Mouse (Mus musculus) lung, embryonic 15.5 days (tissue): Measurements from ENCODE around the gene Tbx1. TPM values are rescaled to one million over a fixed set of nuclear protein-coding genes. Genes with fewer than 3 reads are reported as not detected.
A peak's percentile ranks its signal among the peaks of the same experiment; 100 is the strongest.

Experiments
- ATAC-seq: fragments of 200-750 bp; cut with Nextera tagmentation; 2 replicates; pipeline ENCODE4 v1.8.0; 2017; ENCODE audit warnings: moderate number of reproducible peaks, borderline replicate concordance; ENCODE audit not compliant: low FRiP score, low TSS enrichment; ENCODE audit errors: extremely low read depth
- H3K27ac ChIP-seq: fragments of 300-500 bp; sonication (generic); 2 replicates; pipeline ENCODE4 v1.5.1; 2015; ENCODE audit warnings: moderate library complexity, mild to moderate bottlenecking, inconsistent platforms
- H3K27me3 ChIP-seq: fragments of 300-500 bp; sonication (generic); 2 replicates; pipeline ENCODE4 v1.6.1; 2015; ENCODE audit warnings: inconsistent platforms
- H3K36me3 ChIP-seq: fragments of 300-500 bp; sonication (generic); 2 replicates; pipeline ENCODE4 v1.6.1; 2015; ENCODE audit warnings: inconsistent platforms
- H3K4me1 ChIP-seq: fragments of 300-500 bp; sonication (generic); 2 replicates; pipeline ENCODE4 v1.6.1; 2015; ENCODE audit warnings: inconsistent platforms
- H3K4me2 ChIP-seq: fragments of 300-500 bp; sonication (generic); 2 replicates; pipeline ENCODE4 v1.6.1; 2015; ENCODE audit warnings: inconsistent platforms, mild to moderate bottlenecking, moderate library complexity
- H3K4me3 ChIP-seq: fragments of 300-500 bp; sonication (generic); 2 replicates; pipeline ENCODE4 v1.5.1; 2015; ENCODE audit warnings: mild to moderate bottlenecking, inconsistent platforms
- H3K9ac ChIP-seq: fragments of 300-500 bp; sonication (generic); 2 replicates; pipeline ENCODE4 v1.6.1; 2015; ENCODE audit warnings: inconsistent platforms
- H3K9me3 ChIP-seq: fragments of 300-500 bp; sonication (generic); 2 replicates; pipeline ENCODE4 v1.6.1; 2016; ENCODE audit warnings: inconsistent platforms
- WGBS: fragments of 180-500 bp; shearing (Covaris S2); methylation state at CpG from one replicate; pipeline ENCODE4 v1.1.7; 2015; 5-methylcytosine and 5-hydroxymethylcytosine counted together
- polyA plus RNA-seq: library from polyadenylated mRNA; unstranded; fragments of >200 nt; fragmentation: Nextera tagmentation; extraction: Ambion mirVana; gene quantifications from 2 replicates; pipeline ENCODE4 v1.2.1, GENCODE M21; 2015

Tbx1 gene
- polyA plus RNA-seq, 1 experiment from 2014 or later = 10.9 TPM

GRCm38 (mm10) chr16:18621362-18622001 lies 31.0 kb upstream of the Tbx1 start:
- no peaks in the 10 kb centered on the region for H3K9me3 ChIP-seq
- peak overlapping the region; percentile 28; the same call in 1 of the 2 replicates for H3K9ac ChIP-seq
- H3K27me3 ChIP-seq = peaks cover 86% of the 10 kb centered on the region

GRCm38 (mm10) chr16:18620601-18621361 lies 30.3 kb upstream of the Tbx1 start:
- peak overlapping the region; percentile 51 for H3K4me3 ChIP-seq
- peak; percentile 8; the same call in 1 of the 2 replicates for ATAC-seq
- H3K4me1 ChIP-seq = peaks cover 29% of the 10 kb centered on the region
- no peaks in the 10 kb centered on the region for H3K9me3 ChIP-seq
- H3K4me2 ChIP-seq = peak overlapping the region; percentile 96
- H3K9ac ChIP-seq = peak overlapping the region; percentile 28
- H3K36me3 ChIP-seq = peaks cover 12% of the 10 kb centered on the region; the same call in 1 of the 2 replicates
- 2% methylated on average over 71 of the region's 74 CpGs for WGBS
- peaks cover 83% of the 10 kb centered on the region for H3K27me3 ChIP-seq
- H3K27ac ChIP-seq = no peak overlapping the region

More at GRCm38 (mm10) chr16:18621362-18622001, 31.0 kb upstream of the Tbx1 start:
- Histone ChIP-seq H3K36me3 (peaks cover 12% of the 10 kb centered on the region; the same call in 1 of the 2 replicates), H3K4me3 (peak overlapping the region; percentile 51), H3K4me2 (peak overlapping the region; percentile 96), H3K4me1 (peaks cover 36% of the 10 kb centered on the region), H3K27ac (no peak overlapping the region)
- 10% methylated on average over 38 of the region's 38 CpGs for WGBS
- no peak for ATAC-seq

GRCm38 (mm10) chr16:18620201-18620600 lies 29.7 kb upstream of the Tbx1 start:
- no peak for ATAC-seq
- peak overlapping the region; percentile 96 for H3K4me2 ChIP-seq
- no peaks in the 10 kb centered on the region for H3K9me3 ChIP-seq
- H3K4me1 ChIP-seq = peaks cover 29% of the 10 kb centered on the region
- H3K4me3 ChIP-seq = peak overlapping the region; percentile 51; the same call in 1 of the 2 replicates
- H3K27me3 ChIP-seq = peaks cover 79% of the 10 kb centered on the region
- no peak overlapping the region for H3K27ac ChIP-seq
- 47% methylated on average over 6 of the region's 6 CpGs for WGBS
- peaks cover 12% of the 10 kb centered on the region; the same call in 1 of the 2 replicates for H3K36me3 ChIP-seq
- H3K9ac ChIP-seq = no peak overlapping the region

GRCm38 (mm10) chr16:18619110-18619509 lies 28.6 kb upstream of the Tbx1 start:
- H3K9me3 ChIP-seq = no peaks in the 10 kb centered on the region
- no peak for ATAC-seq
- peaks cover 29% of the 10 kb centered on the region for H3K4me1 ChIP-seq
- H3K36me3 ChIP-seq = peaks cover 9% of the 10 kb centered on the region; the same call in 1 of the 2 replicates
- H3K27me3 ChIP-seq = peaks cover 70% of the 10 kb centered on the region
- no peak overlapping the region for H3K27ac ChIP-seq
- H3K9ac ChIP-seq = no peak overlapping the region
- H3K4me2 ChIP-seq = no peak overlapping the region
- WGBS = 44% methylated on average over 4 of the region's 4 CpGs
- H3K4me3 ChIP-seq = no peak overlapping the region

- Histone ChIP-seq H3K27ac (no peak overlapping the region), H3K27me3 (peaks cover 62% of the 10 kb centered on the region), H3K4me3 (no peak overlapping the region), H3K9me3 (no peaks in the 10 kb centered on the region), H3K4me2 (no peak overlapping the region), H3K36me3 (peaks cover 9% of the 10 kb centered on the region; the same call in 1 of the 2 replicates), H3K9ac (no peak overlapping the region), H3K4me1 (peaks cover 29% of the 10 kb centered on the region)
- 58% methylated on average over 2 of the region's 2 CpGs for WGBS
- no peak for ATAC-seq
These were observed 27.8 kb upstream of the Tbx1 start for GRCm38 (mm10) chr16:18618297-18618696.

- H3K9ac ChIP-seq = no peak overlapping the region
- no peak overlapping the region for H3K27ac ChIP-seq
- 0 out of 2 replicates have a peak, but pooled peaks cover 1% of the 10 kb centered on the region for H3K36me3 ChIP-seq
- peaks cover 29% of the 10 kb centered on the region for H3K4me1 ChIP-seq
- H3K9me3 ChIP-seq = no peaks in the 10 kb centered on the region
- peak overlapping the region; percentile 47 for H3K4me2 ChIP-seq
- 1% methylated on average over 27 of the region's 27 CpGs for WGBS
- peaks cover 54% of the 10 kb centered on the region for H3K27me3 ChIP-seq
- H3K4me3 ChIP-seq = no peak overlapping the region
- peak; percentile 39; the same call in 1 of the 2 replicates for ATAC-seq
These were observed 27.0 kb upstream of the Tbx1 start for GRCm38 (mm10) chr16:18617370-18618065.

GRCm38 (mm10) chr16:18613301-18613700 lies 22.8 kb upstream of the Tbx1 start:
- WGBS = 55% methylated on average over 3 of the region's 3 CpGs
- Histone ChIP-seq H3K36me3 (no peaks in the 10 kb centered on the region), H3K27ac (no peak overlapping the region), H3K9me3 (no peaks in the 10 kb centered on the region), H3K4me2 (no peak overlapping the region), H3K4me1 (peaks cover 24% of the 10 kb centered on the region), H3K27me3 (peaks cover 19% of the 10 kb centered on the region; the same call in 1 of the 2 replicates), H3K9ac (no peak overlapping the region), H3K4me3 (no peak overlapping the region)
- no peak for ATAC-seq

GRCm38 (mm10) chr16:18611752-18612151 lies 21.3 kb upstream of the Tbx1 start:
- Histone ChIP-seq H3K27ac (no peak overlapping the region), H3K9ac (no peak overlapping the region), H3K4me1 (peaks cover 18% of the 10 kb centered on the region), H3K4me2 (no peak overlapping the region), H3K27me3 (peaks cover 13% of the 10 kb centered on the region; the same call in 1 of the 2 replicates), H3K9me3 (no peaks in the 10 kb centered on the region), H3K4me3 (no peak overlapping the region), H3K36me3 (no peaks in the 10 kb centered on the region)
- WGBS = 26% methylated on average over 13 of the region's 13 CpGs
- ATAC-seq = no peak

GRCm38 (mm10) chr16:18609099-18609498 lies 18.6 kb upstream of the Tbx1 start:
- Histone ChIP-seq H3K4me2 (no peak overlapping the region), H3K4me1 (peaks cover 38% of the 10 kb centered on the region), H3K36me3 (no peaks in the 10 kb centered on the region), H3K9me3 (no peaks in the 10 kb centered on the region), H3K27ac (no peak overlapping the region; the same call in 1 of the 2 replicates), H3K4me3 (no peak overlapping the region), H3K9ac (no peak overlapping the region), H3K27me3 (0 out of 2 replicates have a peak, but pooled peaks cover 7% of the 10 kb centered on the region)
- ATAC-seq = no peak
- WGBS = 54% methylated on average over 2 of the region's 2 CpGs

- Histone ChIP-seq H3K36me3 (no peaks in the 10 kb centered on the region), H3K4me1 (peaks cover 40% of the 10 kb centered on the region), H3K9me3 (no peaks in the 10 kb centered on the region), H3K9ac (no peak overlapping the region), H3K4me3 (no peak overlapping the region), H3K27me3 (0 out of 2 replicates have a peak, but pooled peaks cover 7% of the 10 kb centered on the region), H3K4me2 (peak overlapping the region; percentile 38), H3K27ac (no peak overlapping the region)
- ATAC-seq = no peak
- WGBS = 17% methylated on average over 11 of the region's 11 CpGs
These were observed 17.8 kb upstream of the Tbx1 start for GRCm38 (mm10) chr16:18608226-18608625.

GRCm38 (mm10) chr16:18605705-18606104 lies 15.2 kb upstream of the Tbx1 start:
- H3K4me3 ChIP-seq = no peak overlapping the region
- H3K27me3 ChIP-seq = 0 out of 2 replicates have a peak, but pooled peaks cover 5% of the 10 kb centered on the region
- WGBS = 67% methylated on average over 5 of the region's 5 CpGs
- no peak overlapping the region for H3K9ac ChIP-seq
- no peaks in the 10 kb centered on the region for H3K36me3 ChIP-seq
- peak overlapping the region; percentile 77 for H3K27ac ChIP-seq
- ATAC-seq = peak; percentile 31; the same call in 1 of the 2 replicates
- no peaks in the 10 kb centered on the region for H3K9me3 ChIP-seq
- H3K4me1 ChIP-seq = peaks cover 42% of the 10 kb centered on the region
- H3K4me2 ChIP-seq = peak overlapping the region; percentile 9; the same call in 1 of the 2 replicates
